Mouse (Mus musculus): ENCODE data around the gene Exosc3.

Gene Exosc3

DNA sequence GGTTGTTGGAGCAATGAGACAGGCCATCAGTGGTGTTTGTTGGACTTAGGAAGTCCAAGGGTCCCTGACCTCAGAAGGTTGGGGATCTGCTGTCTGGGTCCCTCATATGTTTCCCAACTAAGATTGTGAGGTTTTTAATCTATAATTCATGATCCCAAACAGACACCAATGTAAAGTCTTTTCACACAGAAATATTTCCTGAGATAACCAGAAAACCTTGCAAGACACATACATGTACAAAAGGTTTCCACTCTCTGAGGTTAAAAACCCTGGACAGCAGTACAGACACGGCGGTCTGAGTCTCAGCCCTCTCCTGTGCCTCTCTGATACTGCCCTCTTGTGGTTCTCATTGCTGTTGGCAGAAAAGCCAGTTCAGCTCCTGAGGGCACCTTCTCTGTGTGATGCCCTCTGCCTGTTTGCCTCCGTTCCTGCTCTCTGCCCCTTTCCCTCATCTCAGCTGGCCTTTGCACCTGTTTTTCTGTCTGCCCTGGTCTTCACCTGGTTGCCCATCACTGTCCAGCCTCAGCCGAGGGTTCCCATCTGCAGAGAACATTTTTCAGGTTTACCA lies 62.5 kb downstream of the Exosc3 start:
- peak; percentile 47 for DNase-seq (ENCODE audit: low read depth)

DNA sequence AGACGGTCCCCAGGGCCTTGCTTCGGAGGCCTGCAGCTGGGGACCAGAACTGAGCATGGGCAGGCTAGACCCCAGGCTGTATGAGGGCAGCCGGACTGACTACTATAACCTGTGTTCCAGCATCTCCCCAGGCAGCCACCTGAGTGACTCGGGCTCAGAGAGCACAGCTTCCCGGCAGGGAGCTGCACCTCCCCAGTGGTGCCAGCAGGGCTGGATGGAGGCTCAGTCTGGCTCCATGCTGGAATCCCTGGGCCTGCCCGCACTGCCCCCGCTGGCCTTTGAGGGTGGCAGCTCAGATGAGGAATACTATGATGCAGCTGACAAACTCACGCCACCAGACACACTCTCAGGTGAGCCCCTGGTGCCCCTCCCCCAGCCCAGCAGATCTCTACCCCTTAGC lies 63.2 kb downstream of the Exosc3 start:
- DNase-seq (ENCODE audit: low read depth): no peak

DNA sequence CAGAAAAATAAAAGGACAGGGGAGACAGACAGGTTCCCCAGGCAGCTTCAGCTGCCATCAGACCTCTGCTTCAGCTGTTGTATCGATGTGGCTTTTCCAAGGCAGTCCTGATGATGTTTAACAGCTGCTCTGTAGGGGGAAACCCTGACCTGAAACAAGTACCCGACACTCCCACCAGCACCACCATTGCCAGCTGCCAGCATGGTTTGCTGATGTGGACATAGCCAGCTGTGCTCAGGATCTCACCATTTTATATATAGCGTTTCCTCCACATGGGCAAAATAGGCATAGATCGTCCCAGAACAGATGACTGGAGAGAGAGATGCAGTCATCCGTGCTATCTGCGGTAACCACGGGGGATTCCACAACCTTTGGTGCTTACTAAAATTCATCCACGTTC lies 66.8 kb downstream of the Exosc3 start:
- DNase-seq (ENCODE audit: low read depth): no peak

DNA sequence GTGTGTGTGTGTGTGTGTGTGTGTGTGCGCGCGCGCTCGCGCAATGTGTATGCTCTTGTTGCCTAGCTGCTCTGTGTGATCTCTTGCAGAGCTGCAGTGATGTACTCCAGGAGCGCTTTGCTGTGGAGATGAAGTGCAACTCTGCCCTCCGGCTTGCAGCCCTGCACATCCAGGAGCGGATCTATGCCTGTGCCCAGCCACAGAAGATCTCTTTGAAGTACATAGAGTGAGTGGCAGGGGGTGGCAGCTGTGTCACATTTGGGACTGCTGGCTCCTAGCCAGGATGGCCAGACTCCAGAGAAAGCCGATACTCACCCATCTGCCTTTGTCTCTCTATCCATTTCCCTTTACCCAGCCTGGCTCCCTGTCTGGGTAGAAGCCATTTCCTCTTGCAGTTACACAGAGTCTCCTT lies 71.5 kb downstream of the Exosc3 start:
- no peak for DNase-seq (ENCODE audit: low read depth)

DNA sequence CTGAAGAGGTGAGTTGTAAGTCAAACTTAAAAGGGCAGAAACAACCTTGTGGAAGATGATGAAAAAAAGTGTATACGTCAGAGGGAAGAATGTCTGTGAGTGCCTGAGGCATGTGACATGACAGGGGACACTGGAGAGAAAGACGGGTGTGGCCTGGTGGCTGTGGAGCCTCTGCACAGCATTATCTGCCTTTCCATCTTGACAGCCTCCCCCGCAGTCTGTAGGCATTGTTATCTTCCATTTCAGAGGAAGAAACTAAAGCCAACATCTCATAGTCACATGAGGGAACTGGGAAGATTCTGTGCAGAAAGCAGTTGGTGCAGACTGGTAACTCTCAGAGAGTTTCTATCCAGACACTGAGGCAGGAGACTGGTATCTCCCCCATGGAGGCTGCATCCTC lies 74.6 kb downstream of the Exosc3 start:
- no peak for DNase-seq (ENCODE audit: low read depth)

Measured in c-Kit-positive CD71-negative TER-119-negative erythroid progenitor cells, embryonic 14.5 days (primary cell).